Mouse (Mus musculus): ENCODE measurements around the gene Galnt6.

The Galnt6 gene

GRCm38 (mm10) chr15:100754041-100754440, 24.9 kb upstream of the Galnt6 start:
- DNase-seq (ENCODE audit: low read depth, low spot score), result no peak

GRCm38 (mm10) chr15:100753045-100753444, 23.9 kb upstream of the Galnt6 start:
- no peak for DNase-seq (ENCODE audit: low read depth, low spot score)

GRCm38 (mm10) chr15:100752439-100752838, 23.3 kb upstream of the Galnt6 start:
- DNase-seq (ENCODE audit: low read depth, low spot score), result no peak

- DNase-seq (ENCODE audit: low read depth, low spot score), result no peak
These were observed 20.8 kb upstream of the Galnt6 start for GRCm38 (mm10) chr15:100749751-100750538.

GRCm38 (mm10) chr15:100748584-100748983, 19.4 kb upstream of the Galnt6 start:
- DNase-seq (ENCODE audit: low read depth, low spot score), result no peak

GRCm38 (mm10) chr15:100747121-100747963, 18.2 kb upstream of the Galnt6 start:
- no peak for DNase-seq (ENCODE audit: low read depth, low spot score)

GRCm38 (mm10) chr15:100746478-100747120, 17.4 kb upstream of the Galnt6 start:
- DNase-seq (ENCODE audit: low read depth, low spot score), result no peak

GRCm38 (mm10) chr15:100743238-100743637, 14.1 kb upstream of the Galnt6 start:
- no peak for DNase-seq (ENCODE audit: low read depth, low spot score)

GRCm38 (mm10) chr15:100739442-100739841, 10.3 kb upstream of the Galnt6 start:
- no peak for DNase-seq (ENCODE audit: low read depth, low spot score)

GRCm38 (mm10) chr15:100738351-100738781, 9.2 kb upstream of the Galnt6 start:
- DNase-seq (ENCODE audit: low read depth, low spot score), result no peak

GRCm38 (mm10) chr15:100737667-100738066, 8.5 kb upstream of the Galnt6 start:
- no peak for DNase-seq (ENCODE audit: low read depth, low spot score)

GRCm38 (mm10) chr15:100735953-100736300, 6.8 kb upstream of the Galnt6 start:
- no peak for DNase-seq (ENCODE audit: low read depth, low spot score)

- DNase-seq (ENCODE audit: low read depth, low spot score), result no peak
These were observed 6.1 kb upstream of the Galnt6 start for GRCm38 (mm10) chr15:100735095-100735952.

- DNase-seq (ENCODE audit: low read depth, low spot score), result no peak
These were observed 3.4 kb upstream of the Galnt6 start for GRCm38 (mm10) chr15:100732580-100732979.

GRCm38 (mm10) chr15:100731081-100731480, 1.9 kb upstream of the Galnt6 start:
- DNase-seq (ENCODE audit: low read depth, low spot score), result no peak

GRCm38 (mm10) chr15:100728586-100728985, 590 bp downstream of the Galnt6 start:
- DNase-seq (ENCODE audit: low read depth, low spot score), result no peak

GRCm38 (mm10) chr15:100727834-100728233, 1.3 kb downstream of the Galnt6 start:
- DNase-seq (ENCODE audit: low read depth, low spot score), result no peak

- DNase-seq (ENCODE audit: low read depth, low spot score), result no peak
These were observed 2.5 kb downstream of the Galnt6 start for GRCm38 (mm10) chr15:100726721-100727120.

- no peak for DNase-seq (ENCODE audit: low read depth, low spot score)
These were observed 5.7 kb downstream of the Galnt6 start for GRCm38 (mm10) chr15:100723505-100723904.

GRCm38 (mm10) chr15:100722564-100722963, 6.6 kb downstream of the Galnt6 start:
- DNase-seq (ENCODE audit: low read depth, low spot score), result no peak

GRCm38 (mm10) chr15:100722026-100722425, 7.2 kb downstream of the Galnt6 start:
- no peak for DNase-seq (ENCODE audit: low read depth, low spot score)

Data from brain, embryonic 18.5 days (tissue).